Mouse (Mus musculus): ENCODE results near the gene Ttc4. TPM values are rescaled to one million over a fixed set of nuclear protein-coding genes. Genes with fewer than 3 reads are reported as not detected.

Gene Ttc4
- polyA plus RNA-seq, 1 experiment from 2014 or later: 107 TPM

- WGBS: 21% methylated on average over 9 of the region's 9 CpGs
- Histone ChIP-seq H3K9me3 (replicated peaks; ENCODE audit: control insufficient read depth, low read length) (no peaks in the 10 kb centered on the region), H3K27ac (ENCODE audit: low read depth, low read length) (0 out of 2 replicates have a peak overlapping the region, but pooled peaks have one; percentile 30), H3K9ac (ENCODE audit: low read length) (no peak overlapping the region), H3K4me3 (ENCODE audit: low read depth, low read length) (no peak overlapping the region), H3K36me3 (ENCODE audit: control insufficient read depth, insufficient read depth, low read length) (no peaks in the 10 kb centered on the region), H3K4me2 (ENCODE audit: low read length) (no peak overlapping the region), H3K27me3 (replicated peaks; ENCODE audit: control insufficient read depth, insufficient read depth, low read length) (no peaks in the 10 kb centered on the region), H3K4me1 (ENCODE audit: control insufficient read depth, insufficient read depth, low read length) (peaks cover 20% of the 10 kb centered on the region)
- ATAC-seq: no peak
- peak; percentile 55 for DNase-seq (ENCODE audit: low spot score)
Observed at GRCm38 (mm10) chr4:106699989-106700388, 21.2 kb upstream of the Ttc4 start.

GRCm38 (mm10) chr4:106693841-106694430 lies 15.2 kb upstream of the Ttc4 start:
- no peak overlapping the region for H3K9ac ChIP-seq (ENCODE audit: low read length)
- no peak overlapping the region for H3K4me2 ChIP-seq (ENCODE audit: low read length)
- 86% methylated on average over 15 of the region's 15 CpGs for WGBS
- H3K9me3 ChIP-seq (replicated peaks; ENCODE audit: control insufficient read depth, low read length): no peaks in the 10 kb centered on the region
- no peak for ATAC-seq
- no peaks in the 10 kb centered on the region for H3K36me3 ChIP-seq (ENCODE audit: control insufficient read depth, insufficient read depth, low read length)
- H3K27me3 ChIP-seq (replicated peaks; ENCODE audit: control insufficient read depth, insufficient read depth, low read length): no peaks in the 10 kb centered on the region
- H3K4me1 ChIP-seq (ENCODE audit: control insufficient read depth, insufficient read depth, low read length): no peaks in the 10 kb centered on the region
- DNase-seq (ENCODE audit: low spot score): no peak
- H3K4me3 ChIP-seq (ENCODE audit: low read depth, low read length): no peak overlapping the region
- no peak overlapping the region for H3K27ac ChIP-seq (ENCODE audit: low read depth, low read length)

DNA sequence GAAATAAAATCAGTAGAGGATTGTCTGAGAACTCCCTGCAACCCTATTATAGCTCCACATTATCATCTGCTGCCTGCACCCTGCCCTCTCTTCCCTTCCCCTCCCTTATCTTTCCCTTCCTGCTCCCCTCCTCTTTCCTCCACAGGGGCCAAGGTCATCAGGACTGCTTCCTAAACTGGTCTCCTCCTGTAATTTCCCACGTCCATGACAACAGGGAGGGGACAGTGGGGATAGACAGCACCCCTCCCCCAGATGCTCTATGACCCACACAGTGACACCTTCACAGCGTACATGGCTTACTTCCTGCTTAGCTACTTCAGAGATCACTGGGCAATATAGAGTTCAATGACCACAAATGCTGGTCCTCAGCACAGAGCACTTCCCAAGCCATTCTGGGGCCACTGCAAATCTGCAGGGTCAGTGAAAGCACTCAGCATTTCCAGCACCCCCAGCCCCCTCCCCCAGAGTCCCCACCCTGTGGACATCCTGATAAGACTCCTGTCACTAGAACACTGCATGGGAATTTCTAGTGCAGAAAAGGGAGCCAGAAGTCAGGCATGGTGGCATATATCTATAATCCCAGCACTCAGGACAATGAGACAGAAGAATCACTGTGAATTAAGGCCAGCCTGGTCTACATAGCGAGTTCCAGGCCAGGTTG lies 10.0 kb upstream of the Ttc4 start:
- Histone ChIP-seq H3K9me3 (replicated peaks; ENCODE audit: control insufficient read depth, low read length) (no peaks in the 10 kb centered on the region), H3K4me1 (ENCODE audit: control insufficient read depth, insufficient read depth, low read length) (no peaks in the 10 kb centered on the region), H3K9ac (ENCODE audit: low read length) (no peak overlapping the region), H3K27me3 (replicated peaks; ENCODE audit: control insufficient read depth, insufficient read depth, low read length) (no peaks in the 10 kb centered on the region), H3K4me2 (ENCODE audit: low read length) (no peak overlapping the region), H3K27ac (ENCODE audit: low read depth, low read length) (no peak overlapping the region), H3K36me3 (ENCODE audit: control insufficient read depth, insufficient read depth, low read length) (no peaks in the 10 kb centered on the region), H3K4me3 (ENCODE audit: low read depth, low read length) (no peak overlapping the region)
- DNase-seq (ENCODE audit: low spot score) (no peak), ATAC-seq (no peak)
- WGBS: 44% methylated on average over 3 of the region's 3 CpGs

GRCm38 (mm10) chr4:106680955-106681354 lies 2.2 kb upstream of the Ttc4 start:
- no peaks in the 10 kb centered on the region for H3K9me3 ChIP-seq (replicated peaks; ENCODE audit: control insufficient read depth, low read length)

DNA sequence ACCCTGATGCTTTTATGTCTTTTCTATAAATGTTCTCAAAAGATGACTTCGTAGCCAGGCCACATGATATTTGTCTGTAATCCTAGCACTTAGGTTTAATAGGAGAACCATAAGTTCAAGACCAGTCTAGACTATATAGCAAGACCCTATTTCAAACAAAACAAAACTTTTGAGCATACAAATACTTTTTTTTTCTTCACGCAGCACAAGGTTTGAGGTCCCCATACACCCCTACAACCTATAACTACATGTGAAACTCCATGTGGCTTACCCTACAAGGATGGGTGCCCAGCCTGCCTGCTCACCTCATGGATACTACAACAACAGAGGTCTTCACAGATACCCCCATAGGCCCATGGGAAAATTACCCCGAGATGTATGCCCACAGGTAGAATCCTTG lies 408 bp upstream of the Ttc4 start:
- H3K9ac ChIP-seq (ENCODE audit: low read length): no peak overlapping the region
- H3K36me3 ChIP-seq (ENCODE audit: control insufficient read depth, insufficient read depth, low read length): peaks cover 24% of the 10 kb centered on the region
- H3K4me2 ChIP-seq (ENCODE audit: low read length): peak overlapping the region; percentile 86
- no peak for DNase-seq (ENCODE audit: low spot score)
- H3K4me3 ChIP-seq (ENCODE audit: low read depth, low read length): peak overlapping the region; percentile 79
- 40% methylated on average over 3 of the region's 3 CpGs for WGBS
- peaks cover 7% of the 10 kb centered on the region for H3K4me1 ChIP-seq (ENCODE audit: control insufficient read depth, insufficient read depth, low read length)
- no peaks in the 10 kb centered on the region for H3K27me3 ChIP-seq (replicated peaks; ENCODE audit: control insufficient read depth, insufficient read depth, low read length)
- H3K27ac ChIP-seq (ENCODE audit: low read depth, low read length): no peak overlapping the region
- ATAC-seq: peak; percentile 35
- no peaks in the 10 kb centered on the region for H3K9me3 ChIP-seq (replicated peaks; ENCODE audit: control insufficient read depth, low read length)

More at GRCm38 (mm10) chr4:106680955-106681354, 2.2 kb upstream of the Ttc4 start:
- WGBS: 49% methylated on average over 2 of the region's 2 CpGs
- Histone ChIP-seq H3K27ac (ENCODE audit: low read depth, low read length) (no peak overlapping the region), H3K27me3 (replicated peaks; ENCODE audit: control insufficient read depth, insufficient read depth, low read length) (no peaks in the 10 kb centered on the region), H3K9ac (ENCODE audit: low read length) (no peak overlapping the region), H3K4me1 (ENCODE audit: control insufficient read depth, insufficient read depth, low read length) (peaks cover 7% of the 10 kb centered on the region), H3K36me3 (ENCODE audit: control insufficient read depth, insufficient read depth, low read length) (peaks cover 9% of the 10 kb centered on the region), H3K4me3 (ENCODE audit: low read depth, low read length) (no peak overlapping the region), H3K4me2 (ENCODE audit: low read length) (no peak overlapping the region)
- DNase-seq (ENCODE audit: low spot score) (no peak), ATAC-seq (no peak)

DNA sequence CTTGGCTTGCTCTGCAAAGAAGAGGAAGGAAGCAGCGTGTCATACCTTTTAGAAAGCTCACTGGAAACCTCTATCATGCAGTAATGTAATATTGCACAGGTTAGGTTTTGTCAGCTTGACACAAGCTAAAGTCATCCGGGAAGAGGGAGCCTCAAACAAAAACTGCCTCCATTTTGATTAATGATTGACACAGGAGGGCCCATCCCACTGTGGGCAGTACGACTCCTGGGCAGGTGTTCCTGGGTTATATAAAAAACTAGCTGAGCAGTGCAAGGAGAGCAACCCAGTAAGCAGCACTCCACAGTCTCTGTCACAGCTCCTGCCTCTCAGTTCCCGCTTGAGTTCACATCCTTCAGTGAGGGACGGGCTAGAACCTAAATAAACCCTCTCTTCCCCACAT lies 2.0 kb downstream of the Ttc4 start:
- no peak overlapping the region for H3K27ac ChIP-seq (ENCODE audit: low read depth, low read length)
- ATAC-seq: no peak
- DNase-seq (ENCODE audit: low spot score): no peak
- no peak overlapping the region for H3K4me3 ChIP-seq (ENCODE audit: low read depth, low read length)
- no peak overlapping the region for H3K9ac ChIP-seq (ENCODE audit: low read length)
- WGBS: 94% methylated on average over 5 of the region's 5 CpGs
- no peaks in the 10 kb centered on the region for H3K27me3 ChIP-seq (replicated peaks; ENCODE audit: control insufficient read depth, insufficient read depth, low read length)
- no peaks in the 10 kb centered on the region for H3K9me3 ChIP-seq (replicated peaks; ENCODE audit: control insufficient read depth, low read length)
- no peak overlapping the region for H3K4me2 ChIP-seq (ENCODE audit: low read length)
- H3K36me3 ChIP-seq (ENCODE audit: control insufficient read depth, insufficient read depth, low read length): peaks cover 45% of the 10 kb centered on the region
- H3K4me1 ChIP-seq (ENCODE audit: control insufficient read depth, insufficient read depth, low read length): peaks cover 7% of the 10 kb centered on the region

GRCm38 (mm10) chr4:106666546-106666945 lies 12.2 kb downstream of the Ttc4 start:
- Histone ChIP-seq H3K4me2 (ENCODE audit: low read length) (no peak overlapping the region), H3K4me3 (ENCODE audit: low read depth, low read length) (no peak overlapping the region), H3K9ac (ENCODE audit: low read length) (no peak overlapping the region), H3K36me3 (ENCODE audit: control insufficient read depth, insufficient read depth, low read length) (peaks cover 94% of the 10 kb centered on the region), H3K4me1 (ENCODE audit: control insufficient read depth, insufficient read depth, low read length) (no peaks in the 10 kb centered on the region), H3K27ac (ENCODE audit: low read depth, low read length) (no peak overlapping the region), H3K9me3 (replicated peaks; ENCODE audit: control insufficient read depth, low read length) (no peaks in the 10 kb centered on the region), H3K27me3 (replicated peaks; ENCODE audit: control insufficient read depth, insufficient read depth, low read length) (no peaks in the 10 kb centered on the region)
- ATAC-seq (no peak), DNase-seq (ENCODE audit: low spot score) (no peak)
- 95% methylated on average over 2 of the region's 2 CpGs for WGBS

GRCm38 (mm10) chr4:106665673-106666072 lies 13.1 kb downstream of the Ttc4 start:
- H3K4me2 ChIP-seq (ENCODE audit: low read length): no peak overlapping the region
- no peak for DNase-seq (ENCODE audit: low spot score)
- ATAC-seq: no peak
- no peak overlapping the region for H3K27ac ChIP-seq (ENCODE audit: low read depth, low read length)
- H3K27me3 ChIP-seq (replicated peaks; ENCODE audit: control insufficient read depth, insufficient read depth, low read length): no peaks in the 10 kb centered on the region
- no peaks in the 10 kb centered on the region for H3K9me3 ChIP-seq (replicated peaks; ENCODE audit: control insufficient read depth, low read length)
- peaks cover 93% of the 10 kb centered on the region for H3K36me3 ChIP-seq (ENCODE audit: control insufficient read depth, insufficient read depth, low read length)
- H3K9ac ChIP-seq (ENCODE audit: low read length): no peak overlapping the region
- no peaks in the 10 kb centered on the region for H3K4me1 ChIP-seq (ENCODE audit: control insufficient read depth, insufficient read depth, low read length)
- no peak overlapping the region for H3K4me3 ChIP-seq (ENCODE audit: low read depth, low read length)
- 91% methylated on average over 10 of the region's 10 CpGs for WGBS

GRCm38 (mm10) chr4:106665269-106665668 lies 13.5 kb downstream of the Ttc4 start:
- no peak for ATAC-seq
- H3K36me3 ChIP-seq (ENCODE audit: control insufficient read depth, insufficient read depth, low read length): peaks cover 93% of the 10 kb centered on the region
- H3K27ac ChIP-seq (ENCODE audit: low read depth, low read length): no peak overlapping the region
- H3K4me1 ChIP-seq (ENCODE audit: control insufficient read depth, insufficient read depth, low read length): no peaks in the 10 kb centered on the region
- WGBS: 100% methylated on average over 2 of the region's 2 CpGs
- H3K4me3 ChIP-seq (ENCODE audit: low read depth, low read length): no peak overlapping the region
- DNase-seq (ENCODE audit: low spot score): no peak
- no peak overlapping the region for H3K4me2 ChIP-seq (ENCODE audit: low read length)
- H3K27me3 ChIP-seq (replicated peaks; ENCODE audit: control insufficient read depth, insufficient read depth, low read length): no peaks in the 10 kb centered on the region
- H3K9ac ChIP-seq (ENCODE audit: low read length): no peak overlapping the region
- H3K9me3 ChIP-seq (replicated peaks; ENCODE audit: control insufficient read depth, low read length): no peaks in the 10 kb centered on the region

Data from forebrain, embryonic 14.5 days (tissue).